Mouse (Mus musculus): ENCODE data around the gene Synj2. TPM values are rescaled to one million over a fixed set of nuclear protein-coding genes. Genes with fewer than 3 reads are reported as not detected.

Synj2 gene
- polyA plus RNA-seq, 1 experiment from 2014 or later, result 6.0 TPM

DNA sequence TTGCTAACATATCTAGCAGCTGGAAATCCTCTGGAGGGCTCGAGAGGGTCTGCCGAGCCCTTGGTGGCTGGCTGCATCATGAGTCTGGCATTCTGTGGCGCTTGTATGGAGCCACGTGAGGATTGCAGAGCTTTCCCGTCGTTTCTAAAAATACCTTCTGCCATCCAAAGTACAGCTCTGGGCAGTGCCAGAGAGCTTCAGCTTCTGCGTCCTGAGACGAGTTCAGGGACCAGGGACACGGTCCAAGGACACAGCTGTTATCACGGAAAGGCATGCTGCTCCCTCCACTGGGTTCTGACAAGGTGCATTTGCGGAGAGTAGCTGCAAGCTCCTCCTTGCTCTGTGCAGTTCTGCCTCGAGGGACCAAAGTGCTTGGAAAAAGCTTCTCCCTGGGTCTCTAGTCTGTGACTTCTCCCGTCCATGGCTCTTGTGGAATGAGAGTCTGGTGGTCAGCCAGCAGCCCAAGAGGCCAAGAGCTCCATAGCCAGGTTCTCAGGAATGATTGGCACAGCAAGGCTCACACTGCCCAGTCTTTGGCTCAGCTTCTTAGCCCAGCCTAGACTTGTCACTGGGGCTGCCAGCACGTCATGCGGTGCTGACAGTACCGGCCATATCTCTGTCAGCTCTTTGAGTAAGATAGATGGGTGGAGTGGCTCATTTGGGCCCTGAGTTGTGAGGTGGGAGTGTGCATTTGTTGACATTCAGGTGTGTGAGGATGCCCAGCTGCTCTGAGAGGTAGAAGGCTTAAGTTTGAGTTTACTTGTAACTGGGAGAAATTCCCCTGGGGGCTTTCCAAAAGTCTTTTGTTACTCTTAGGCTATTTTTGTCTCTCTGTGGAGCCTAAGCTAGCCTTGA is 56.5 kb downstream of the Synj2 start:
- CTCF ChIA-PET, result interaction anchor here (0.5 to 3.0 kb wide), 7 partner anchors 8 to 60 kb away, joined by 3 to 9 read pairs (median 3); no protein-coding TSS in a partner anchor
- H3K27me3 ChIP-seq, result no peaks in the 10 kb centered on the region
- POLR2A ChIA-PET, result interaction anchor here (0.7 kb wide), 1 partner anchor 37 kb away, joined by 4 read pairs; no protein-coding TSS in a partner anchor
- no peak for TF ChIP-seq CTCF (IDR thresholded peaks at IDR 0.05)
- DNase-seq (ENCODE audit: low read depth, low spot score), result no peak
- in situ Hi-C loops (cut with MboI; ENCODE audit: low pct_unique_long_range_greater_than_20kb), result no loop called here
- peak; percentile 17 for ATAC-seq

DNA sequence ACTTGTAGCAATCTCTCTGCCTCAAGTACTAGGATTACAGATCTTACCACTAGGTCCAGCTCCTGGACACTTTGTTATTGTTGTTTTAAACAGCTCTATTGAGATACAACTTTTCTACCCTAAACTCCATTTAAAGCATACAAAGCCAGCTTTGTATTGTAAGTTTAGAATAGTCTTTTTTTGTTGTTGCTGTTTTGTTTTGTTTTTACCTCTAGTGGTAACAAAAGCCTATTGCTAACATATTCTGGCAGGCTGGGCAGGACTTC is 57.1 kb downstream of the Synj2 start:
- ChIA-PET CTCF (interaction anchor here (0.7 to 3.0 kb wide), 4 partner anchors 9 to 60 kb away, joined by 3 to 9 read pairs (median 3); no protein-coding TSS in a partner anchor), POLR2A (no interaction called here)
- ATAC-seq (no peak), DNase-seq (ENCODE audit: low read depth, low spot score) (no peak)
- in situ Hi-C loops (cut with MboI; ENCODE audit: low pct_unique_long_range_greater_than_20kb), result no loop called here
- no peak for TF ChIP-seq CTCF (IDR thresholded peaks at IDR 0.05)
- H3K27me3 ChIP-seq, result no peaks in the 10 kb centered on the region

DNA sequence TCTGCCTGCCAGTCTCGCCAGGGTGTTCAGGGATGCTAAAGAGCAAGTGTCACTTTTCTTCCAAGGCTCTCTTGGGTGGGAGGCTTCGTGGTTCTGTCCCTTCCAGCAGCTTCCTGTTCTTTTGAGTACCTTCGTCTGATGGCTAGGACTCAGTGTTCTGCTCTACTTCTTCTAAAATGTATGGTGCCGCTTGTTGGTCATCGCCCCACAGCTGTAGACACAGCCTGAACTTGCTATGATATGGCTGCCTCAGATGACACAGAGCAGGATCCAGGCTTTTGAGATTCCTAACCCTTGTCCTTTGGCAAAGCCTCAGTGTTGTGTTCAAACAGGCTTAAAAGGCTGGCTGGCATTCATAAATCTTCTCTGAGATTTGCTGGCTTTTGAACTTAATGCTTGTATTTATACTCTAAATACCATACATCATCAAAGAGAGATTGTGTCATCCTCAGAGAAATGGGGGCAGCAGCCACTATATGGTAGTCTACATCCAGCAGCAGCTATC is 58.0 kb downstream of the Synj2 start:
- no peak for TF ChIP-seq CTCF (IDR thresholded peaks at IDR 0.05)
- no peak for ATAC-seq
- ChIA-PET POLR2A (no interaction called here), CTCF (interaction anchor here (0.9 to 1.5 kb wide), 2 partner anchors 57 to 61 kb away, joined by 3 read pairs; no protein-coding TSS in a partner anchor)
- no peaks in the 10 kb centered on the region for H3K27me3 ChIP-seq
- no peak for DNase-seq (ENCODE audit: low read depth, low spot score)
- in situ Hi-C loops (cut with MboI; ENCODE audit: low pct_unique_long_range_greater_than_20kb), result no loop called here

DNA sequence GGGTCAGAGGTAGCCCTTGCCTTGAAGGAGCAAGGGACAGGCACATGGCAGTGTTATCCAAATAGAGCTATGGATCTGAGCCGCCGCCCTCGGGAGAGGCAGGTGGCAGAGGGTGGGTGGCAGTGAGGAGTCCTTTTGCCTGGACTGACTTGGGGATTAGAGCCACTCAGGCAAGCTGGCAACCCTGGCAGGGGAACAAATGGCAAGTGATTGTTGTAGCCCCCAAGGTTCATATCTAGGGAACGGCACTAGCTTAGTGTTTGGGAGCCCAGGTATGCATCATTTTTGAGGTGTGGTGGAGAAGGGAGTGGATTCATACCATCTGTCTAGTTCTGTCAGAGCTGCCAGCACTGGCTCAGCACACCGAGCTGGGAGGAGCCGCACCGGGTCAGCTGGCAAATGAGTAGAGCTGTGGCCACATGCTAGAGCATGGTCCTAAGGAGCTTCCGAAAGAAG is 59.8 kb downstream of the Synj2 start:
- no peak for TF ChIP-seq CTCF (IDR thresholded peaks at IDR 0.05)
- ChIA-PET POLR2A (no interaction called here), CTCF (interaction anchor here (1.9 kb wide), 1 partner anchor 13 kb away, joined by 4 read pairs; no protein-coding TSS in a partner anchor)
- in situ Hi-C loops (cut with MboI; ENCODE audit: low pct_unique_long_range_greater_than_20kb), result loop anchor here (25.0 kb wide), 1 partner anchor 564 kb away; the partner anchor contains the start of gene Tmem242
- ATAC-seq, result peak; percentile 35
- DNase-seq (ENCODE audit: low read depth, low spot score), result no peak
- H3K27me3 ChIP-seq, result no peaks in the 10 kb centered on the region

DNA sequence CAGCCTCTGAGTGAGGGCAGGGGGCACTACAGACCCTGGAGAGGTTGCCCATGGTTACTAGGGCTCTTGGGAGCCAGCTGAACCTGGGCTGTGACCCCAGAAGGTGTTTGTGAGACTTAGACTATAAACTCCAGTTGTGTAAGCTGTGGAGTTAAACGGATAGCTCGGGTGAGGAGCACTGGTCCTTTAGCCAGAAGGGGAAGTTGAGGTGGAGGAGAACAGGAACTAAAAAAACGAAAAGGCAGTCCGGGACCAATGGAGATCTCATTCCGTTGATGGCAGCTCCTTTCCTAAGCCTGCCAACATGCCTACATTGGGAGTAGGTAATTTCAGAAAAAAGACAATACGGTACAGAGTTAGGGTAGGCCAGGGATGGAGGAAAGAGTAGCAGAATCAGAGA is 60.3 kb downstream of the Synj2 start:
- no peaks in the 10 kb centered on the region for H3K27me3 ChIP-seq
- DNase-seq (ENCODE audit: low read depth, low spot score) (no peak), ATAC-seq (no peak)
- TF ChIP-seq CTCF (IDR thresholded peaks at IDR 0.05), result no peak
- in situ Hi-C loops (cut with MboI; ENCODE audit: low pct_unique_long_range_greater_than_20kb), result loop anchor here (25.0 kb wide), 1 partner anchor 564 kb away; the partner anchor contains the start of gene Tmem242
- POLR2A ChIA-PET, result interaction anchor here (0.6 kb wide), 1 partner anchor 50 kb away, joined by 5 read pairs; no protein-coding TSS in a partner anchor
- CTCF ChIA-PET, result interaction anchor here (1.0 to 1.9 kb wide), 2 partner anchors 14 to 19 kb away, joined by 3 to 4 read pairs; no protein-coding TSS in a partner anchor

DNA sequence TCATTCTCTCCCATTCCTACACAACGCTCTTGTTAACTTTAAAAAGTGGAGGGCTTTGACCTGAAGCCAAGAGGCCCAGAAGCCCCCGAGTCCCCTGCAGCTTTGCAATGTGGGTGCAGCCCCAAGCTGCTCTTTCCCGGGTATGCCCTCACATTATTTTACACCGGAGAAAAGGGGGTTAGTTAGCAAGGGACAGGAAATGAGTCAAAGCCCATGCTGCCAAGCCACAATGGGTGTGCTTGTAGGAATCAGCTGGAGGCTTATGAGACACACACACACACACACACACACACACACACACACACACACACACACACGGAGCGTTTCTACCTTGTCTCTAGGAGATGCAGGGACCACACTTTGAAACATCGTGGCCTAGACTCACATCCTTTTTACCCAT is 60.8 kb downstream of the Synj2 start:
- DNase-seq (ENCODE audit: low read depth, low spot score) (no peak), ATAC-seq (no peak)
- no peaks in the 10 kb centered on the region for H3K27me3 ChIP-seq
- TF ChIP-seq CTCF (IDR thresholded peaks at IDR 0.05), result no peak
- ChIA-PET CTCF (interaction anchor here (1.0 to 1.9 kb wide), 2 partner anchors 14 to 18 kb away, joined by 3 to 4 read pairs; no protein-coding TSS in a partner anchor), POLR2A (interaction anchor here (0.6 kb wide), 1 partner anchor 50 kb away, joined by 5 read pairs; no protein-coding TSS in a partner anchor)
- in situ Hi-C loops (cut with MboI; ENCODE audit: low pct_unique_long_range_greater_than_20kb), result loop anchor here (25.0 kb wide), 1 partner anchor 565 kb away; the partner anchor contains the start of gene Tmem242

DNA sequence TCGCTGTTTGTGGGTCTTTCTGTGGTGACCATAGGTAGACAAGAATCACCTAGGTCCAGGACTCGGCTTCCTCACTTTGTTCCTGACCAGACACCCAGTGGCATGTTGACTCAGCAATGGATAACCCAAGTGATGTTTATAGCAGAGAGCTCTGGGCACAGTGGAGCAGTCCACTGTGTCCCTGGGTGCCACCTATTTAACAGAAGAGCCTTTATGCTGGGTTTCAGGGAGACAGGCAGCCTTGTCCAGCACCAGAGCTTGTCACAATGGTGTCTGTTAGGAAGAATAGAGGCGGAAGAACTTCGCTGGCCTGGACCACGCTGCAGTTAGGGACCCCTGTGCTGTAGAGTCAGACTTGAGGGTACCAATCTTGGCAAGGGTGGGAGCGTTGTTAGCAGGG is 61.5 kb downstream of the Synj2 start:
- no peak for ATAC-seq
- CTCF ChIA-PET, result interaction anchor here (1.9 kb wide), 1 partner anchor 15 kb away, joined by 4 read pairs; no protein-coding TSS in a partner anchor
- POLR2A ChIA-PET, result no interaction called here
- H3K27me3 ChIP-seq, result no peaks in the 10 kb centered on the region
- no peak for DNase-seq (ENCODE audit: low read depth, low spot score)
- no peak for TF ChIP-seq CTCF (IDR thresholded peaks at IDR 0.05)
- in situ Hi-C loops (cut with MboI; ENCODE audit: low pct_unique_long_range_greater_than_20kb), result loop anchor here (25.0 kb wide), 1 partner anchor 565 kb away; the partner anchor contains the start of gene Tmem242

DNA sequence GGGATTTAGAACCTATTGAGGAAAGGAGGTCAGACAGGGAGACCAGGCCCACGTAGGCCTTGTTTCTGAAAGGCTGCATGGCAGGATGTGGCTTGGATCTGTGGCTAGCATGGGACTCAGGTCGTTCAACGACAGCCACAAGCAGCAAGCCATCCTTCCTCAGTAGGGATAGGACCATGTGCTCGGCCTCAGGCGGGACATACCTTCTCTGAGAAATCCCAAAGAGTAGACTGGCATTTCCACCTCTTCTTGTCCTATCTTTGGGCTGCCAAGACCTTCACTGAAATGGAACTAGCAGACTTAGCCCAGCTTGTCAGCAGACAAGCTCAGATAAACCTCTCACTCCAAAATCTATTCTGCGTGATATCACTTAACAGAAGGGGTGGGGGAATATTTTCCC is 62.6 kb downstream of the Synj2 start:
- ATAC-seq, result no peak
- POLR2A ChIA-PET, result no interaction called here

DNA sequence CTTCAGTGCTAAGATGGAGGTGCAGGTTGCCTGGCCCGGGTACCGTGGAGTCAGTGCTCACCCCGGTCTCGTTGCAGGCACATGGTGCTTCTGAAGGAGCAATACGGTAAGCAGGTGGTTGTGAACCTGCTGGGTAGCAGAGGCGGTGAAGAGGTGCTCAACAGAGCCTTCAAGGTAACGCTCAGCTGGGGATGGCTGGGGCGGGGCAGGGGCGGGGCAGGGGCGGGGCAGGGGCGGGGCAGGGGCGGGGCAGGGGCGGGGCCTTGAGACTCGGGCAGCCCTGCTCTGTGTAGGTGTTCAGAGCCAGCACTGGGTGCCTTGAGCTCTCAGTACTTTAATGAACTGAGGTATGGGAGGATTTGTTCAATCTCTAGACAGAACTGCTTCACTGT is 64.2 kb downstream of the Synj2 start:
- POLR2A ChIA-PET, result no interaction called here
- no peak for TF ChIP-seq CTCF (IDR thresholded peaks at IDR 0.05)
- CTCF ChIA-PET, result interaction anchor here (1.2 to 1.4 kb wide), 7 partner anchors 10 to 68 kb away, joined by 3 to 6 read pairs (median 5); no protein-coding TSS in a partner anchor
- in situ Hi-C loops (cut with MboI; ENCODE audit: low pct_unique_long_range_greater_than_20kb), result loop anchor here (25.0 kb wide), 1 partner anchor 568 kb away; the partner anchor contains the start of gene Tmem242
- ATAC-seq (no peak), DNase-seq (ENCODE audit: low read depth, low spot score) (no peak)
- H3K27me3 ChIP-seq, result no peaks in the 10 kb centered on the region

More for the DNA sequence above, 62.6 kb downstream of the Synj2 start:
- CTCF ChIA-PET, result interaction anchor here (1.6 kb wide), 1 partner anchor 63 kb away, joined by 3 read pairs; the partner anchor contains the start of gene Synj2
- TF ChIP-seq CTCF (IDR thresholded peaks at IDR 0.05), result no peak
- in situ Hi-C loops (cut with MboI; ENCODE audit: low pct_unique_long_range_greater_than_20kb), result loop anchor here (25.0 kb wide), 1 partner anchor 566 kb away; the partner anchor contains the start of gene Tmem242
- no peak for DNase-seq (ENCODE audit: low read depth, low spot score)
- no peaks in the 10 kb centered on the region for H3K27me3 ChIP-seq
